Mouse (Mus musculus) bone marrow macrophage, adult 2 months (primary cell): ENCODE measurements around the gene Rassf1.

Experiments
- CTCF ChIP-seq: IDR thresholded peaks from 2 replicates; pipeline ENCODE4 v1.5.1; 2012; ENCODE audit warnings: low read depth, mild to moderate bottlenecking, low read length, moderate library complexity
- POLR2A ChIP-seq: IDR thresholded peaks from 2 replicates; pipeline ENCODE4 v1.6.1; 2012; ENCODE audit warnings: mild to moderate bottlenecking, low read depth, low read length, borderline replicate concordance

GRCm38 (mm10) chr9:107586974-107587832 lies 35.8 kb downstream of the Rassf1 start, which contains the start of gene Ifrd2:
- no peak for TF ChIP-seq CTCF
- no peak for TF ChIP-seq POLR2A
